Mouse (Mus musculus): ENCODE measurements around the gene Ryr2. TPM values are rescaled to one million over a fixed set of nuclear protein-coding genes. Genes with fewer than 3 reads are reported as not detected.

The Ryr2 gene
- total RNA-seq, 1 experiment from 2014 or later, result not detected

GRCm38 (mm10) chr13:12103017-12103416 lies 3.7 kb downstream of the Ryr2 start:
- ATAC-seq (replicated peaks in 1 of 2; ENCODE audit: insufficient read depth in 1 of 2, low FRiP score in 2 of 2, low TSS enrichment in 1 of 2, low read depth in 1 of 2, poor library complexity in 2 of 2, severe bottlenecking in 2 of 2), result no peak

- no peak for ATAC-seq (replicated peaks in 1 of 2; ENCODE audit: insufficient read depth in 1 of 2, low FRiP score in 2 of 2, low TSS enrichment in 1 of 2, low read depth in 1 of 2, poor library complexity in 2 of 2, severe bottlenecking in 2 of 2)
Observed at GRCm38 (mm10) chr13:12099446-12099845, 7.3 kb downstream of the Ryr2 start.

- no peak for ATAC-seq (replicated peaks in 1 of 2; ENCODE audit: insufficient read depth in 1 of 2, low FRiP score in 2 of 2, low TSS enrichment in 1 of 2, low read depth in 1 of 2, poor library complexity in 2 of 2, severe bottlenecking in 2 of 2)
Observed at GRCm38 (mm10) chr13:12098981-12099380, 7.8 kb downstream of the Ryr2 start.

DNA sequence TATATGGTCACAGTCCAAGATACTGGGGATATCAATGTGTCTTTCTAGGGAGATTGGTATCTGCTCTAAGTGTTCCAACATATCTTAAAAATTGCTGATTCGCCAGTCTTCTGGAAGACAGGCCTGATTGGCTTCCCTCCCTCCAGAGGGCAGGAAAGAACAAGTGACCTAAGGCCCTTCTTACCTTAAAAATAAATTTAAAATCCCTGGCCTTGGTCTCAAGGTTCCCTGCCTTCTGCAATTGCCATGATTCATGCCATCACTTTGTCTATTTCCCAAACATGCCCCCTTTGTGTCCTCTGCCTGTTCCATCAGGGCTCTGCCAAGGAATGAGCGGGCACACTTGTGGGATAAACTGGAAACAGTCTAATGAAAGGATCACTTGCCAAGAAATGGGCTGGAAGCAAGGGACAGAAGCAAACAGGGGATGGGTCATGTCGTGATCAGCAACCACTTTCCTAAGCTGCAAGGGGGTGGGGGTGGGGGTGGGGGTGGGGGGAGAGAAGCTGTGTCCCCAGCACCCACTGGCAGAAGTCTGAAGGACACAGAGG lies 10.3 kb downstream of the Ryr2 start:
- ATAC-seq (replicated peaks in 1 of 2; ENCODE audit: insufficient read depth in 1 of 2, low FRiP score in 2 of 2, low TSS enrichment in 1 of 2, low read depth in 1 of 2, poor library complexity in 2 of 2, severe bottlenecking in 2 of 2), result no peak

- no peak for ATAC-seq (replicated peaks in 1 of 2; ENCODE audit: insufficient read depth in 1 of 2, low FRiP score in 2 of 2, low TSS enrichment in 1 of 2, low read depth in 1 of 2, poor library complexity in 2 of 2, severe bottlenecking in 2 of 2)
Observed at GRCm38 (mm10) chr13:12094569-12094968, 12.2 kb downstream of the Ryr2 start.

- no peak for ATAC-seq (replicated peaks in 1 of 2; ENCODE audit: insufficient read depth in 1 of 2, low FRiP score in 2 of 2, low TSS enrichment in 1 of 2, low read depth in 1 of 2, poor library complexity in 2 of 2, severe bottlenecking in 2 of 2)
Observed at GRCm38 (mm10) chr13:12093146-12093545, 13.6 kb downstream of the Ryr2 start.

DNA sequence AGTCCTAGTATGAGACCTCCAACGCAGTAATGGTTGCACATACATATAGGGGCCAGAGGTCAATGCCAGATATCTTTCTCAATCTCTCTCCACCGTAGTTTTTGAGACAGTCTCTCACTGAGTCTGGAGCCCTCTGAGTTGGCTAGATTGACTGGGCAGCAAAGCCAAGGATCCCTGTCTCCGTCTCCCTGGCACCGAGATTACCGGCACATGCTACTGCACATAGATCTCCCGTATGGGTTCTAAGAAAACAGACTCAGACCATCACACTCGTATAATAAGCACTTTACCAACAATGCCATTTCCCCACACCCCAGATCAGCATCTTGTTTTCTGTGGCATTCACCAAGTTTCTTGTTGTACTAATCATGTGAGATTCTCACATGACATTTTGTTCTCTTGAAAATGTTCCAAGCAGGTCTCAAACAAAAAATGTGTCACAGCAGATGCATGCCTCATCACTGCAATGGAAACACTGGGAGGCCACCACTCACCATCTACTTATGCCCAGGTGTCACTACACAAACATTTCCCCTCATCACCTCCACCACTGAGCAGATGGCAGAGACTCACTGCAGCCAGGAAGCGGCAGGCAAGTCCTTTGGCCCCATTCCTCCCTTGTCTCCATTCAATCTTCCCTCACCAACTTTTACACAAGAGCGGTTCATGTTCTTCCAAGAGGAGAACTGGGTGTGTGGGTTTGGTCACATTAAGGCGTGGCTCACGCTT lies 14.2 kb downstream of the Ryr2 start:
- no peak for ATAC-seq (replicated peaks in 1 of 2; ENCODE audit: insufficient read depth in 1 of 2, low FRiP score in 2 of 2, low TSS enrichment in 1 of 2, low read depth in 1 of 2, poor library complexity in 2 of 2, severe bottlenecking in 2 of 2)

DNA sequence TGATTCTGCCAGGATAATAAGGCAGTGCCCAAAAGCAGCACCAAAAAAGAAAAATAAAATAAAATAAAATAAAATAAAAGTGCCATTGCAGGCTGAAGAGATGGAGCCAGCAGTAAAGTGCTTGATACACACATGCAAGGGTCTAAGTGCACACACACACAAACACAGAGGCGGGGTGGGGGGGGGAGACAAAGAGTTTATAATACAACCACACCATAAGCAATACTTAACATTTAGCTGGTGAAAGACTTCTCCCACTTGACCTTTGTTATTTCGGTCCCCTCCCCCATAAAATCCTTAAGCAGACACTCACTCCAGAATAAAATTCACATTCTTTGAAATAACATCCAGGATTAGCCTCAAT lies 22.7 kb downstream of the Ryr2 start:
- ATAC-seq (replicated peaks in 1 of 2; ENCODE audit: insufficient read depth in 1 of 2, low FRiP score in 2 of 2, low TSS enrichment in 1 of 2, low read depth in 1 of 2, poor library complexity in 2 of 2, severe bottlenecking in 2 of 2), result no peak

DNA sequence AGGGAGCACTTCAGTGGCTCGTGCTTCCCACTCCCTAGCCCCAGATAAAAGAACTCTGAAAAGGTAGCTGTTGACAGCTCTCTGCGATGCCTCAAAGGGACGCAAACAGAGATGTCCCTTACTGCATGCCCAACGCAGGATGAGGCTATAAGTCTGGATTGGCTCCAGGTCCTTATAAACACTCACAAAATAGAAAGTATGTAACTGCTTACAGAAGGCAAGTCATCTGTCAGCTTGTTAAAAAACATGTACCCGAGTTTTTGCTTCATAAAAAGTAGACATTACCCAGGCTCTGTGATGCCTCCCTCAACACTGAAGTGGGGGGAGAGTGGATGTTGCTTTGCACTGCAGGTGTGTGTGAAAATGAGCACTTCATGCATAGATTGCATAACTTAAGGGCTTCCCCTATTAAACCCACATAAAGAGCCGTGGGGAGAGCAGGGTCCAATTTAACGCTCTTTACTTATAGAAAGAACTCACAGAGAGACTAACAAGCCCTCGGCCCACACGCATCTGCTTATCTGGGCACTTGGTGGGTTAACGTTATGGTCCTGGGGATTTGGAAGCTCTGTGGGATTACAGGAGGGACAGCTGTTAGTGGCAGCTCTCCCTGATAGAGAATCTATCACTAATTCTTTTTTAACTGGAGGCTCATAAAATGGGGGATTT lies 23.2 kb downstream of the Ryr2 start:
- ATAC-seq (replicated peaks in 1 of 2; ENCODE audit: insufficient read depth in 1 of 2, low FRiP score in 2 of 2, low TSS enrichment in 1 of 2, low read depth in 1 of 2, poor library complexity in 2 of 2, severe bottlenecking in 2 of 2), result no peak

GRCm38 (mm10) chr13:12080590-12080989 lies 26.2 kb downstream of the Ryr2 start:
- ATAC-seq (replicated peaks in 1 of 2; ENCODE audit: insufficient read depth in 1 of 2, low FRiP score in 2 of 2, low TSS enrichment in 1 of 2, low read depth in 1 of 2, poor library complexity in 2 of 2, severe bottlenecking in 2 of 2), result no peak

DNA sequence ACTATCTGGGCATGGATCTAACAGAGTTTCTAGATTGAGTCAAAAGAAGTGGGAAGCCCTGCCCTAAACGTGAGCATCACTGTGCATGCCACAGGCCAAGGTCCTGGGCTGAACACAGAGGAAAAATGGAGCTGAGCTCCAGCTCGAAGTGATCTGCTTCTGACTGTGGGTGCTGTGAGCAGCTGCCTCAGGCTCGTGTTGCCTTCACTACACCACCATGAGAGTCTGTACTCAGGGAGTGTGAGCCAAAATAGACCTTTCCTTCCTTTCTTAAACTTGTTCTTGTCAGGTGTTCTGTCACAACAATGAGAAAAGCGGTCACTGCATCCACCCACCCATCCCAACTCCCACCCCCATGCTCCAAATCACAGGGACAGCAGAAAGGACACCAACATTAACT lies 27.2 kb downstream of the Ryr2 start:
- no peak for ATAC-seq (replicated peaks in 1 of 2; ENCODE audit: insufficient read depth in 1 of 2, low FRiP score in 2 of 2, low TSS enrichment in 1 of 2, low read depth in 1 of 2, poor library complexity in 2 of 2, severe bottlenecking in 2 of 2)

GRCm38 (mm10) chr13:12074897-12075296 lies 31.8 kb downstream of the Ryr2 start:
- no peak for ATAC-seq (replicated peaks in 1 of 2; ENCODE audit: insufficient read depth in 1 of 2, low FRiP score in 2 of 2, low TSS enrichment in 1 of 2, low read depth in 1 of 2, poor library complexity in 2 of 2, severe bottlenecking in 2 of 2)

DNA sequence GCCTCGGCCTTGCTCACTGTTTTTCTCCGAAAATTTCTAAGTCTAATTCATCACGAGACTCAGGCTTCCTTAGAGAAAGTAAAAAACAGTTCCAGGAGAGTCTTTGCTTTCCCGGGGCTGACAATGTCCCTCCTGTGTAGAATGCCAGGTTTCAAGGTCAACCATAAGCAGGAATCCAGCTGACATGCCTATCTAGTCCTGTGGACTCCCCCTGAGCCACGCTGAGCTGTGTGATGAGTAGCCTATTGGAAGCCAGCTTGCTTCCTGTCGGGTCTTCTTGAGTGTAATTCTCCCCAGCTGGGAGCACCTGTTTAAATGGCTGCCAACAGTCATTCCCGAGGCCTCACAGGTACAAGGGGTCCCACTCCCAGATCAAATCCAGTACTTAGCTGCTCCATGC lies 34.2 kb downstream of the Ryr2 start:
- no peak for ATAC-seq (replicated peaks in 1 of 2; ENCODE audit: insufficient read depth in 1 of 2, low FRiP score in 2 of 2, low TSS enrichment in 1 of 2, low read depth in 1 of 2, poor library complexity in 2 of 2, severe bottlenecking in 2 of 2)

GRCm38 (mm10) chr13:12072112-12072511 lies 34.6 kb downstream of the Ryr2 start:
- no peak for ATAC-seq (replicated peaks in 1 of 2; ENCODE audit: insufficient read depth in 1 of 2, low FRiP score in 2 of 2, low TSS enrichment in 1 of 2, low read depth in 1 of 2, poor library complexity in 2 of 2, severe bottlenecking in 2 of 2)

DNA sequence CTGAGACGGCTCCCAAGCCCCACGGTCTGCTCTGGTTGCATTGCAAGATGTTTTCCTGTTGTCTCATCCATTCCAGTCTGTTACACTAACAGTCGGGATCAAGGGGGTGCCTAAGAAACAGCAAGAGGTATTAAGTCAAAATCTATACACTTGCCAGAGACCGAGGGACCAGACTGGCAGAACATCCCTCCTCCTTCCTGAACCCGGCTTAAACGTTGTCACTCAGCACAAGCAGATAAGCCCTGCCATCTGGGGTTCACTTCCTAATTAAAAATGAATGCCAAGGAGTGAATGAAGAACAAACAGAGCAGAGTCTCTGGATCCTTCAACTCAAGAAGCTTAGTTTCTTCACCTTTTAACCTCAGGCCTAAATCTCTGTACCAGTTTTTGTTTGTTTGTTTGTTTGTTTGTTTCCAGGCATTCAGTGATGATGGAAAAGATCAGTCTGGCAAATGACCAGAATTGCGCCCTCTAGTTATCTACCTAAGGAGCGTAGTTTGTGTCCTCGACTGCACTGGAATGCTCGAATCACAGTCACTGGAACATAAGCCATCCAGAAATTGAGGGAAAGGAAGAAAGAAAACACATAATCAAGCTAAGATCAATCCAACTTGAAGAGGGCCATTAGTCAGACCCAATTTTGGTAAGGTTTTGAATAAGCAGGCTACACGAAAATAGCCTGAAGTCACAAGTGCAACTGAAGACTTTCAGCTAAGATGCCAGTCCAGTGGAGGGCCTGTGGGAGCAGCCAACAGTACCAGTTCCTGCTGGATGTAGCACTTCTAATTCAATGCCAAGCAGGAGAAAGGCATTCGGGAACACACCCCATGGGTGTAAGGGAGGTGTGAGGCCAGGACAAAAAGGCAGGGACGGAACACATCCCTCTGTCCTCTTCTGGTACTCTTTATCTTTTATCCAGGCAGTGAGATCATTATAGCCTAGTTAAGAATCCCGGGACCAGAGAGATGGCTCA lies 36.3 kb downstream of the Ryr2 start:
- no peak for ATAC-seq (replicated peaks in 1 of 2; ENCODE audit: insufficient read depth in 1 of 2, low FRiP score in 2 of 2, low TSS enrichment in 1 of 2, low read depth in 1 of 2, poor library complexity in 2 of 2, severe bottlenecking in 2 of 2)

- no peak for ATAC-seq (replicated peaks in 1 of 2; ENCODE audit: insufficient read depth in 1 of 2, low FRiP score in 2 of 2, low TSS enrichment in 1 of 2, low read depth in 1 of 2, poor library complexity in 2 of 2, severe bottlenecking in 2 of 2)
Observed at GRCm38 (mm10) chr13:12064576-12064975, 42.2 kb downstream of the Ryr2 start.

DNA sequence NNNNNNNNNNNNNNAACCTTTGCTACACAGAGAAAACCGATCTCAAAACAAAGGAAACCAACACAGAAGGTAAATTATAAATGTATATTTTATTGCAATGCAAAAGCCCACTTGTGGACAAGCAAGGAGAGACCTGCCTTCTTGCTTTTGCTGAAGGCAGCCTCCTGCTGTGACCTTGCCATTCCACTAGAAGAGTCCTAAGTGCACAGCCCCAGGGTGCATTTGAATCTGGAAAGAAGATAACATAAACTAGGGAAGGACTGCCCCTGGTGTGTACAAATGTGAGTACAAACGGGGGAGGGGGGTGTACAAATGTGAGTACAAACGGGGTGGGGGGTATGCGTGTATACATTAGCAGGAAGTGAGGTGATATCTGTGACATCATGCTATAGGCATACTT lies 43.2 kb downstream of the Ryr2 start:
- no peak for ATAC-seq (replicated peaks in 1 of 2; ENCODE audit: insufficient read depth in 1 of 2, low FRiP score in 2 of 2, low TSS enrichment in 1 of 2, low read depth in 1 of 2, poor library complexity in 2 of 2, severe bottlenecking in 2 of 2)

- ATAC-seq (replicated peaks in 1 of 2; ENCODE audit: insufficient read depth in 1 of 2, low FRiP score in 2 of 2, low TSS enrichment in 1 of 2, low read depth in 1 of 2, poor library complexity in 2 of 2, severe bottlenecking in 2 of 2), result no peak
Observed at GRCm38 (mm10) chr13:12057357-12057771, 49.4 kb downstream of the Ryr2 start.
